Mouse (Mus musculus): ENCODE measurements around the gene Gm9745. TPM values are rescaled to one million over a fixed set of nuclear protein-coding genes. Genes with fewer than 3 reads are reported as not detected.

Gm9745 gene
- total and polyA plus RNA-seq, 3 experiments = not detected

DNA sequence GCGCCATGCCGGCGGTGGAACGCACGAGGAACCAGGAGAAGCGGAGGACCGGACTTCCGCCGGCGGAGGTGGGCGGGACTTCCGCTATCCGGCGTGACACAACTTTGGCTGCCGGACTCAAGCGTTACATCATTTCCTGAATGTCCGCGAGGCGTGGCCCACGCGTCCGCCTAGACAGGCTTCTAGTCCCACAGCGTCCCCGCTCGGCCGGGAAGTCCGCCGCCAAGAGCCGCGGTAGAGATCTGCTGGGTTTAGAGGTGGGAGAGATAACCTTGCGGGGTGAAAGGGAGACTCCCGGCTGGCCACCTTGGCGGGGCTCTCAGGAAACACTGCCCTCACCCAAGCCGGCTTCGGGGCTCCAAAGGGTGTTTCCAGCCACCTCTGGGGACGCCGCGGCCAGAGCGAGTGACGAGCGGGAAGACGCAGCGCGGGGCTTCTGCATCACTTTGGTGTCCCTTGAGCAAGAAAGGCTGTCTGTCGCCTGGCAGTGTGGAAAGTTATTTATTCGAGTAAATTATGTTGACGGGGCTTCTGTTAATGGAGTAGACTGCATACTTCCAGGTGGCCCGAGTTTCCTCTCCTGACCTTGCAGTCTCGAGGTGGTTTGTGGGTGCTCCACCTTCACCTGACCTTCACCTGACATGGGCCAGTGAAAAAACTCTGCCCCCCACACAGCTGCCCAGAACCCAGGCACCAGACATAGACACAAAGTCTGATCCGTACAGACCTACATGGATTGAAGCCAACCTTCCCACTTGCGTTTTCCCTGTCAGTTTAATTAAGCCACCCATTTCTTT, 48.2 kb upstream of the Gm9745 start, which contains the start of gene Gtpbp4 (continued):
- TF ChIP-seq SMC3 (IDR thresholded peaks at IDR 0.05; ENCODE audit: low read depth, low read length) (peak; percentile 27), E2F4 (IDR thresholded peaks at IDR 0.05; ENCODE audit: insufficient replicate concordance, low read depth, low read length) (no peak), MAX (IDR thresholded peaks at IDR 0.05; ENCODE audit: low read length) (peak; percentile 95), POLR2AphosphoS2 (IDR thresholded peaks at IDR 0.05; ENCODE audit: low read depth, low read length) (peak; percentile 23; the same call in 1 of the 2 replicates), NELFE (IDR thresholded peaks at IDR 0.05; ENCODE audit: low read depth, low read length) (peak; percentile 80; the same call in 1 of the 2 replicates), MXI1 (IDR thresholded peaks at IDR 0.05; ENCODE audit: low read depth, low read length) (peak; percentile 99), IRF4 (IDR thresholded peaks at IDR 0.05; ENCODE audit: low read depth, low read length) (peak; percentile 57), JUND (conservative IDR thresholded peaks at IDR 0.05; ENCODE audit: low read depth, low read length) (no peak), PAX5 (IDR thresholded peaks at IDR 0.05; ENCODE audit: low read length) (no peak), MAFK (IDR thresholded peaks at IDR 0.05; ENCODE audit: insufficient replicate concordance, low read length) (no peak), USF2 (conservative IDR thresholded peaks at IDR 0.05; ENCODE audit: low read depth, low read length) (no peak), RAD21 (IDR thresholded peaks at IDR 0.05; ENCODE audit: low read depth, low read length) (no peak; the same call in 1 of the 2 replicates), MYC (IDR thresholded peaks at IDR 0.05; ENCODE audit: low read depth, low read length) (peak; percentile 99), ZC3H11A (IDR thresholded peaks at IDR 0.05; ENCODE audit: low read depth, low read length) (no peak), EP300 (IDR thresholded peaks at IDR 0.05; ENCODE audit: low read length) (no peak), SIN3A (IDR thresholded peaks at IDR 0.05; ENCODE audit: low read length) (peak; percentile 96)

- Histone ChIP-seq H3K79me2 (replicated peaks; ENCODE audit: control insufficient read depth, extremely low read depth, insufficient read depth, poor library complexity, severe bottlenecking) (peaks cover 50% of the 10 kb centered on the region), H3K36me3 (replicated peaks in 1 of 2; ENCODE audit: control insufficient read depth in 1 of 2, insufficient read depth in 1 of 2, low read length in 1 of 2) (peaks cover 9 to 26% of the 10 kb centered on the region in 2 experiments), H3K27me3 (replicated peaks) (no peaks in the 10 kb centered on the region), H3K9me3 (replicated peaks; ENCODE audit: low read length) (no peaks in the 10 kb centered on the region), H3K9ac (ENCODE audit: insufficient read depth, low read depth) (peak overlapping the region; percentile 93), H3K4me3 (replicated peaks in 1 of 3; ENCODE audit: low read depth in 2 of 3, low read length in 2 of 3, poor library complexity in 1 of 3) (peak overlapping the region; percentile 93 to 99 (median 95)), H3K4me2 (ENCODE audit: insufficient read depth, low read depth, poor library complexity, severe bottlenecking) (peak overlapping the region; percentile 99), H3K4me1 (ENCODE audit: control insufficient read depth in 1 of 2, insufficient read depth in 2 of 2) (peaks cover 5 to 17% of the 10 kb centered on the region in 2 experiments; a peak in 2 of 4 replicates), H3K27ac (ENCODE audit: insufficient read depth, low read depth) (peak overlapping the region; percentile 27; the same call in 1 of the 2 replicates)
- 0 out of 2 replicates have a peak, but pooled peaks have one; percentile 34 for TF ChIP-seq ZMIZ1 (IDR thresholded peaks at IDR 0.05; ENCODE audit: low read depth, low read length)
- peak; percentile 78; the same call in 1 of the 2 replicates for TF ChIP-seq NELFE (IDR thresholded peaks at IDR 0.05; ENCODE audit: low read depth, low read length)
- TF ChIP-seq TCF12 (IDR thresholded peaks at IDR 0.05; ENCODE audit: low read depth, low read length) = no peak
- peak; percentile 74; the same call in 1 of the 2 replicates for TF ChIP-seq POLR2AphosphoS2 (IDR thresholded peaks at IDR 0.05; ENCODE audit: low read depth, low read length)
- 0 out of 2 replicates have a peak, but pooled peaks have one; percentile 41 for TF ChIP-seq UBTF (IDR thresholded peaks at IDR 0.05; ENCODE audit: low read depth, low read length)
- TF ChIP-seq CHD2 (IDR thresholded peaks at IDR 0.05; ENCODE audit: low read length) = no peak
- TF ChIP-seq ETS1 (conservative IDR thresholded peaks at IDR 0.05; ENCODE audit: low read depth, low read length) = no peak
- peak; percentile 55; the same call in 1 of the 2 replicates for TF ChIP-seq MXI1 (IDR thresholded peaks at IDR 0.05; ENCODE audit: low read depth, low read length)
- in situ Hi-C loops (cut with MboI; ENCODE audit: low pct_ligation_motif_present, low pct_unique_long_range_greater_than_20kb, low sequenced_read_pairs) (no loop called here), dilution Hi-C loops (cut with MboI; ENCODE audit: extremely low pct_ligation_motif_present, extremely low pct_unique_long_range_greater_than_20kb, low sequenced_read_pairs) (no loop called here)
- peak; percentile 57 for DNase-seq (ENCODE audit: extremely low read depth)
These were observed 47.3 kb upstream of the Gm9745 start for GRCm38 (mm10) chr13:8995159-8995989.
